Mouse (Mus musculus) lung, postnatal 0 days (tissue): ENCODE results near the gene Sdhd. TPM values are rescaled to one million over a fixed set of nuclear protein-coding genes. Genes with fewer than 3 reads are reported as not detected.
"Not testable (repeated sequence)": the region's sequence is repeated elsewhere in the genome, so short reads cannot be mapped to it uniquely, and the experiment has no call there.

Source experiments
- ATAC-seq: fragments of 200-750 bp; cut with Nextera tagmentation; 2 replicates; pipeline ENCODE4 v1.8.0; 2017; ENCODE audit warnings: moderate library complexity
- DNase-seq: peaks from one replicate; pipeline ENCODE4 v3.0.0-alpha.2; 2016; ENCODE audit warnings: low spot score
- H3K27ac ChIP-seq: fragments of 300-500 bp; sonication (generic); 2 replicates; pipeline ENCODE4 v1.5.1; 2014; ENCODE audit warnings: antibody characterized with exemption, mild to moderate bottlenecking, low read length, mixed read lengths
- H3K27me3 ChIP-seq: fragments of 300-500 bp; sonication (generic); replicated peaks from 2 replicates; pipeline ENCODE4 v1.6.1; 2014; ENCODE audit warnings: low read length, mixed read lengths; ENCODE audit not compliant: insufficient read depth
- H3K36me3 ChIP-seq: fragments of 300-500 bp; sonication (generic); 2 replicates; pipeline ENCODE4 v1.6.1; 2014; ENCODE audit warnings: low read length, mixed read lengths; ENCODE audit not compliant: insufficient read depth
- H3K4me1 ChIP-seq: fragments of 300-500 bp; sonication (generic); 2 replicates; pipeline ENCODE4 v1.6.1; 2014; ENCODE audit warnings: antibody characterized with exemption, low read depth, low read length, mixed read lengths; ENCODE audit not compliant: insufficient read depth
- H3K4me2 ChIP-seq: fragments of 300-500 bp; sonication (generic); replicated peaks from 2 replicates; pipeline ENCODE4 v1.6.1; 2014; ENCODE audit warnings: low read depth, mild to moderate bottlenecking, low read length, moderate library complexity, mixed read lengths
- H3K4me3 ChIP-seq: fragments of 300-500 bp; sonication (generic); 2 replicates; pipeline ENCODE4 v1.5.1; 2014; ENCODE audit warnings: low read depth, low read length
- H3K9ac ChIP-seq: fragments of 300-500 bp; sonication (generic); replicated peaks from 2 replicates; pipeline ENCODE4 v1.6.1; 2014; ENCODE audit warnings: low read depth, mild to moderate bottlenecking
- H3K9me3 ChIP-seq: fragments of 300-500 bp; sonication (generic); 2 replicates; pipeline ENCODE4 v1.6.1; 2016; ENCODE audit warnings: low read length, mixed read lengths
- CTCF ChIP-seq: IDR thresholded peaks from 2 replicates; pipeline ENCODE4 v1.5.1; 2016; ENCODE audit warnings: antibody characterized with exemption, mild to moderate bottlenecking
- EP300 ChIP-seq: IDR thresholded peaks from 2 replicates; pipeline ENCODE4 v1.6.1; 2016; ENCODE audit warnings: antibody characterized with exemption, mild to moderate bottlenecking, control low read depth
- WGBS: fragments of 180-500 bp; shearing (Covaris S2); extraction: QIAGEN DNeasy Blood & Tissue Kit; methylation state at CpG from one replicate; pipeline ENCODE4 v1.1.7; 2014; 5-methylcytosine and 5-hydroxymethylcytosine counted together
- polyA plus RNA-seq: library from polyadenylated mRNA; unstranded; fragments of >200 nt; fragmentation: Nextera tagmentation; extraction: Ambion mirVana; gene quantifications from 2 replicates; pipeline ENCODE4 v1.2.1, GENCODE M21; 2015

Gene Sdhd
- 235 and 252 TPM in 2 replicates for polyA plus RNA-seq

- peak; percentile 99 for ATAC-seq
- no peaks in the 10 kb centered on the region for H3K9me3 ChIP-seq
- H3K36me3 ChIP-seq: peaks cover 2% of the 10 kb centered on the region; the same call in 1 of the 2 replicates
- H3K4me1 ChIP-seq: peaks cover 18% of the 10 kb centered on the region; the same call in 1 of the 2 replicates
- peak within 1 kb of the TSS; percentile 66 for H3K4me3 ChIP-seq
- 1% methylated on average over 48 of the region's 48 CpGs for WGBS
- H3K9ac ChIP-seq: peak within 1 kb of the TSS; percentile 60
- H3K4me2 ChIP-seq: peak within 1 kb of the TSS; percentile 87
- H3K27ac ChIP-seq: peak within 1 kb of the TSS; percentile 87
- TF ChIP-seq EP300: no peak
- no peak for TF ChIP-seq CTCF
- peak; percentile 98 for DNase-seq
- no peaks in the 10 kb centered on the region for H3K27me3 ChIP-seq
These were observed at the start of gene Sdhd, which contains the start of gene Timm8b for GRCm38 (mm10) chr9:50603189-50603997. TSS of gene Sdhd (minus strand) at chr9:50603812. TSS of gene Timm8b (plus strand) at chr9:50603910.

GRCm38 (mm10) chr9:50650503-50650902, 46.9 kb upstream of the Sdhd start:
- Histone ChIP-seq H3K27me3 (no peaks in the 10 kb centered on the region), H3K36me3 (peaks cover 47% of the 10 kb centered on the region), H3K9ac (no peak overlapping the region), H3K4me2 (no peak overlapping the region), H3K9me3 (no peaks in the 10 kb centered on the region), H3K27ac (no peak overlapping the region), H3K4me3 (no peak overlapping the region), H3K4me1 (no peaks in the 10 kb centered on the region)
- WGBS: 97% methylated on average over 10 of the region's 10 CpGs
- TF ChIP-seq CTCF (no peak), EP300 (no peak)
- ATAC-seq: no peak
- DNase-seq: no peak

- Histone ChIP-seq H3K36me3 (peaks cover 54% of the 10 kb centered on the region), H3K27ac (no peak overlapping the region), H3K4me2 (no peak overlapping the region), H3K27me3 (no peaks in the 10 kb centered on the region), H3K9me3 (no peaks in the 10 kb centered on the region), H3K4me3 (no peak overlapping the region), H3K9ac (no peak overlapping the region), H3K4me1 (no peaks in the 10 kb centered on the region)
- no peak for TF ChIP-seq CTCF
- TF ChIP-seq EP300: no peak
- ATAC-seq (no peak), DNase-seq (no peak)
- WGBS: 78% methylated on average over 10 of the region's 10 CpGs
These were observed 43.3 kb upstream of the Sdhd start for GRCm38 (mm10) chr9:50646826-50647370.

GRCm38 (mm10) chr9:50634270-50634669, 30.7 kb upstream of the Sdhd start:
- H3K9me3 ChIP-seq: no peaks in the 10 kb centered on the region
- no peak overlapping the region for H3K4me3 ChIP-seq
- no peaks in the 10 kb centered on the region for H3K27me3 ChIP-seq
- H3K36me3 ChIP-seq: peaks cover 14% of the 10 kb centered on the region
- no peaks in the 10 kb centered on the region for H3K4me1 ChIP-seq
- H3K27ac ChIP-seq: no peak overlapping the region
- DNase-seq: no peak
- no peak overlapping the region for H3K9ac ChIP-seq
- no peak overlapping the region for H3K4me2 ChIP-seq
- ATAC-seq: no peak
- no peak for TF ChIP-seq EP300
- no peak for TF ChIP-seq CTCF
- 91% methylated on average over 11 of the region's 11 CpGs for WGBS

GRCm38 (mm10) chr9:50633059-50633458, 29.4 kb upstream of the Sdhd start:
- peak; percentile 46 for TF ChIP-seq CTCF
- TF ChIP-seq EP300: no peak
- H3K27ac ChIP-seq: no peak overlapping the region
- no peak overlapping the region for H3K9ac ChIP-seq
- peaks cover 4% of the 10 kb centered on the region for H3K36me3 ChIP-seq
- H3K9me3 ChIP-seq: no peaks in the 10 kb centered on the region
- ATAC-seq (no peak), DNase-seq (peak; percentile 6)
- no peaks in the 10 kb centered on the region for H3K27me3 ChIP-seq
- H3K4me1 ChIP-seq: no peaks in the 10 kb centered on the region
- 59% methylated on average over 2 of the region's 2 CpGs for WGBS
- H3K4me3 ChIP-seq: no peak overlapping the region
- H3K4me2 ChIP-seq: no peak overlapping the region

- TF ChIP-seq CTCF (no peak; the same call in 1 of the 2 replicates), EP300 (no peak)
- H3K27me3 ChIP-seq: no peaks in the 10 kb centered on the region
- no peak overlapping the region for H3K4me3 ChIP-seq
- DNase-seq (no peak), ATAC-seq (no peak)
- H3K4me2 ChIP-seq: no peak overlapping the region
- H3K27ac ChIP-seq: no peak overlapping the region
- no peak overlapping the region for H3K9ac ChIP-seq
- no peaks in the 10 kb centered on the region for H3K9me3 ChIP-seq
- no peaks in the 10 kb centered on the region for H3K4me1 ChIP-seq
- whole genome bisulfite sequencing: 83% methylated on average over 6 of the region's 6 CpGs
- H3K36me3 ChIP-seq: peaks cover 4% of the 10 kb centered on the region
These were observed 28.5 kb upstream of the Sdhd start for GRCm38 (mm10) chr9:50632016-50632688.

- not testable (repeated sequence) for ATAC-seq, H3K4me1 ChIP-seq, H3K9ac ChIP-seq, DNase-seq, H3K4me3 ChIP-seq, H3K9me3 ChIP-seq, H3K27ac ChIP-seq, H3K27me3 ChIP-seq, H3K4me2 ChIP-seq, H3K36me3 ChIP-seq
- 85% methylated on average over 6 of the region's 8 CpGs for WGBS
These were observed 27.3 kb upstream of the Sdhd start for GRCm38 (mm10) chr9:50630903-50631302.
